Mouse (Mus musculus): ENCODE data around the gene Alg14. TPM values are rescaled to one million over a fixed set of nuclear protein-coding genes. Genes with fewer than 3 reads are reported as not detected.
A peak's percentile ranks its signal among the peaks of the same experiment; 100 is the strongest.

The Alg14 gene
- polyA plus RNA-seq, 1 experiment from 2014 or later = 28.5 TPM

DNA sequence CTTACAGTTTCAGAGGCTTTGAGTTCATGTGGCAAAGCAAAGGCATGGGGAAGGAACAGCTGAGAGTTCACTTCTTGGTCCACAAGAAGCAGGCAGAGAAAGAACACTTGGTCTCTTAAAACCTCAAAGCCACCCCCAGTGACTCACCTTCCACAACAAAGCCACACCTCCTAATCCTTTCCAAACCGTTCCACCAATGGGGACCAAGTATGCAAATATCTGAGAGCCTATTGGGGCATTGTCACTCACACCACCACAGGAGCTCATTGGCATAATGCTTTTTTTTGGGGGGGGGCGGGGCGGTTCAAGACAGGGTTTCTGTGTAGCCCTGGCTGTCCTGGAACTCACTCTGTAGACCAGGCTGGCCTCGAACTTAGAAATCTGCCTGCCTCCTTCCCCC is 77.0 kb downstream of the Alg14 start:
- no peak overlapping the region for H3K9ac ChIP-seq (replicated peaks)
- ATAC-seq (ENCODE audit: insufficient number of reproducible peaks, insufficient read depth, low FRiP score, low TSS enrichment, low read depth) = no peak
- H3K27ac ChIP-seq = no peak overlapping the region
- H3K4me2 ChIP-seq = no peak overlapping the region
- H3K36me3 ChIP-seq = no peaks in the 10 kb centered on the region
- H3K4me1 ChIP-seq (replicated peaks) = peaks cover 21% of the 10 kb centered on the region; the same call in 1 of the 2 replicates
- H3K27me3 ChIP-seq = no peaks in the 10 kb centered on the region
- H3K9me3 ChIP-seq = peaks cover 6% of the 10 kb centered on the region; the same call in 1 of the 2 replicates
- H3K4me3 ChIP-seq (replicated peaks) = no peak overlapping the region
- 93% methylated on average over 4 of the region's 4 CpGs for WGBS

DNA sequence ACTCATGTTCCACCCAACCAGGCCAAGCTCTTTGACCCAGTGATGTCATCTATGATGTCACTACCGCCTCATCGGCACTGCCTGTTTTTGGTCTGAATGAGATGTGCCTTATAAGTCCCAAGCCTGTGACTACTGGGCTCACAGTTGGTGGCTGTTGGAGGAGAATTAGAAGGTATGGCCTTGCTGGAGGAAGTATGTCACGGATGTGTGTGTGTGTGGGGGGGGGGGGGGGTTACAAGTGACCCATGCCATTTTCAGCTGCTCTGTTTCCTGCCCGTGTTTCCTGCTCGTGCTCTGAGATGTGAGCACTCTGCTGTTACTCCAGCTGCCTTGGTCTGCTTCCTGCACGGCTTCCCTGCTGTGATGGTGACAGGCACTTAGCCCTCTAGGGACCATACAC is 77.9 kb downstream of the Alg14 start:
- WGBS = 79% methylated on average over 6 of the region's 6 CpGs
- no peak overlapping the region for H3K9ac ChIP-seq (replicated peaks)

DNA sequence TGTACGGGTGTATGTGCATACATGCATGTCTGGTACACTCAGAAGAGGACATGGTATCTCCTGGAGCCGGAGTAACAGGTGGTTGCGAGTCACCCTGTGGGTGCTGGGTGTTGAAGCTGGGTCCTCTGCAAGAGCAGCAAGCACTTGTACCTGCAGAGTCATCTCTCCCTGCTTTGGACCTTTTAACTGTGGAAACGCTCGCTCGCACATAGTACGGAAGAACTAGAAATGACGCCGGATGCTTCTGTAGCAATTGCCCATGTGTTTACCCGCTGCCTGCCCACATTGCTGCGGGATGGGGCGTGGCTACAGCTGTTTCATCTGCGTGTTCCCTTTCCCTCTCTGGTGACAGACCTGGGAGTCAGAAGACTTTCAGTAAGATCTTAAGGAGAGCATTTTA is 78.7 kb downstream of the Alg14 start:
- Histone ChIP-seq H3K9ac (replicated peaks) (no peak overlapping the region), H3K4me1 (replicated peaks) (peaks cover 17% of the 10 kb centered on the region; the same call in 1 of the 2 replicates), H3K4me3 (replicated peaks) (no peak overlapping the region), H3K4me2 (no peak overlapping the region), H3K36me3 (no peaks in the 10 kb centered on the region), H3K27me3 (no peaks in the 10 kb centered on the region), H3K27ac (no peak overlapping the region), H3K9me3 (peaks cover 6% of the 10 kb centered on the region; the same call in 1 of the 2 replicates)
- 85% methylated on average over 13 of the region's 13 CpGs for WGBS
- ATAC-seq (ENCODE audit: insufficient number of reproducible peaks, insufficient read depth, low FRiP score, low TSS enrichment, low read depth) = no peak

More for the DNA sequence above, 77.9 kb downstream of the Alg14 start:
- Histone ChIP-seq H3K4me3 (replicated peaks) (no peak overlapping the region), H3K36me3 (no peaks in the 10 kb centered on the region), H3K27ac (no peak overlapping the region), H3K4me1 (replicated peaks) (peaks cover 22% of the 10 kb centered on the region; the same call in 1 of the 2 replicates), H3K9me3 (peaks cover 6% of the 10 kb centered on the region; the same call in 1 of the 2 replicates), H3K27me3 (no peaks in the 10 kb centered on the region), H3K4me2 (no peak overlapping the region)
- ATAC-seq (ENCODE audit: insufficient number of reproducible peaks, insufficient read depth, low FRiP score, low TSS enrichment, low read depth) = no peak

DNA sequence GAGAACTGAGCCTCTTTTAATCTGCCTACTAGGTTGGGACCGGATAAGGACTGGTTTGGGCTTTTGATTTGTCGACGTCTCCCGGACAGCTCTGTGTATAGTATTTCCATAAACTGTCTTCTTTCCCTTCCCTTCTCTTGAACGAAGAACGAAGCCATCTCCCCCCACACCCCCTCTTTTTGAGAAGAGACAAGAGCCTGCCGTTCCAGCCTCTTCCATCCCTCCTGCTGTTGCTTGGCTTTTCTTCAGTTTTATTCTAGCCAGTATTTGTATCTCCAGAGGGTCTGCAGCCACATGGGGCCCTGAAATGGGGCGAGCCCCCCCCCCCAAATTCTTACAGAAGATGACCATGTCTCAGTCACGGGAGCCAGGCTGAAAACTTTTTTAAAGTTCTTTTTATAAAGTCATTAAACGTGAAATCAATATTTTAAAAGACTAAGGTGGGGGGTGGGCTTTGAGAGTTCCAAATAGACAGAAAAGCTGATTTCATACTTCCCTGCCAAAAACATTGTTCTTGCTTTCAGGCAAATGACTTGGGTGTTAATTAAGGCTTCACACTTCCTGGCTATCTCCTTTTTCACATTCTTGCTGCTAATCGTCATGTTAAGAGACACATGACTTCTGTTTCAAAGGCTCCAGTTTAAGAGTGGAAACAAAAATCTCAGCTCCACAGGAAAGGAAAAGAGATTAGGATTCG is 79.4 kb downstream of the Alg14 start:
- no peak for ATAC-seq (ENCODE audit: insufficient number of reproducible peaks, insufficient read depth, low FRiP score, low TSS enrichment, low read depth)
- peaks cover 23% of the 10 kb centered on the region for H3K4me1 ChIP-seq (replicated peaks)
- no peak overlapping the region for H3K27ac ChIP-seq
- H3K36me3 ChIP-seq = no peaks in the 10 kb centered on the region
- no peak overlapping the region for H3K9ac ChIP-seq (replicated peaks)
- H3K4me2 ChIP-seq = no peak overlapping the region
- WGBS = 76% methylated on average over 12 of the region's 12 CpGs
- H3K4me3 ChIP-seq (replicated peaks) = no peak overlapping the region
- no peaks in the 10 kb centered on the region for H3K27me3 ChIP-seq
- peaks cover 6% of the 10 kb centered on the region; the same call in 1 of the 2 replicates for H3K9me3 ChIP-seq

DNA sequence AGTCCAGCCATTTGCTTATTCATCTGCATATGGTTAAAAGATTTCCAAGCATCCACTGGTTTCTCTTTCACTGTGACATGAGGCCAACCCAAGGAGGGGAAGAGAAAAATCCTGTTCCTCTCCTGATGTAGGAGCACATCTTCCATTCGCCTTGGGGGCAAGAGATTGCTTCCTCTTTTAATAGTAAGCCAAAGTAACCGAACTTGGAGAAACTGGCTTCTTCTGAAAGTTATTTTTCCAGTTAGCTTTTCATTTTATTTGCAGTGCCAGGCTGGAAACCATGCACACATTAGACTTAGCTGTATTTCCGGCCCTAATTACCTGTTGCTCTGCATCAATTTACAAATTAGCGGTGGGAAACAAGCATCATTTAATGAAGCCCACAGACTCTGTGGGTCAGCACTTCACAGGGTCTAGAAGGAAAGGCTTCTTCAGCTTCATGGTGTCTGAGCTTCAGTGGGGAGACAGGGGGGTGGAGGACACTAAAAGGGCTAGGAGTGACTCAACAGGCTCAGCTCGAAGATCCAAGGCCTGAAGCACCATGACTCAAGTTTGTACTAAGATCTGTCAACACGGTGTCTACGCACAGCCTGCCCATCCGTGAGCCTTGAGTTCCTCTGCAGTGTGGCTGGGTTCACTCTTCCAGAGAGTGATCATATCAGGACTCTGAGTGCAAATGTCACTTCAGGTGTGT is 80.1 kb downstream of the Alg14 start:
- H3K9me3 ChIP-seq = peaks cover 6% of the 10 kb centered on the region; the same call in 1 of the 2 replicates
- no peak overlapping the region for H3K4me3 ChIP-seq (replicated peaks)
- peaks cover 23% of the 10 kb centered on the region for H3K4me1 ChIP-seq (replicated peaks)
- no peak overlapping the region for H3K4me2 ChIP-seq
- ATAC-seq (ENCODE audit: insufficient number of reproducible peaks, insufficient read depth, low FRiP score, low TSS enrichment, low read depth) = no peak
- H3K27ac ChIP-seq = no peak overlapping the region
- H3K9ac ChIP-seq (replicated peaks) = no peak overlapping the region
- 78% methylated on average over 8 of the region's 8 CpGs for WGBS
- no peaks in the 10 kb centered on the region for H3K27me3 ChIP-seq
- H3K36me3 ChIP-seq = no peaks in the 10 kb centered on the region

DNA sequence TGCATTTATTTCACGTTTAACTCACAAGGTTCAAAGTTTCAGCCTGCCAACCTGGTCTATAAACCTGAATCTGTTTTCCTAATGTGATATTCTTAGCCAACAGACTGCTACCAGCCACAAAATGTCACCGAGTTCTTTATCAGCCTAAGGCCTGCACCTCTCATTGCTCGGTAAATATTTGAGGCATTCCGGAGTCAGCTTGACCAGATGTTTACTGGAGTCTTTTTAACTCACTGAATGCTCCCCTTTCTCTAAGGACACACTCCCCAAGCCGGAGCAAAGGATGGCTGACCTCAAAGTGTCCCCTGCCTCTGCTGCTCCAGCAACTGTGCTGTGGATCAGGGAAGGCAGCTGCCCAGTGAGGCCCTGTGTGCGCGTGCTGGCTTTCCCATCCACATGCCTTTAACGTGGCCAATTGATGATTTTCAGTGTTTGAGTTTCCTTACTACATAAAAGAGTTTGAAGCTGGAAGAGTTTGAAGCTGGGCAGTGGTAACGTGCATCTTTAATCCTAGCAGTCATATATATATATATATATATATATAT is 82.4 kb downstream of the Alg14 start:
- H3K4me1 ChIP-seq (replicated peaks) = peaks cover 23% of the 10 kb centered on the region
- 45% methylated on average over 9 of the region's 9 CpGs for WGBS
- no peaks in the 10 kb centered on the region for H3K36me3 ChIP-seq
- H3K27me3 ChIP-seq = no peaks in the 10 kb centered on the region
- 0 out of 2 replicates have a peak overlapping the region, but pooled peaks have one; percentile 64 for H3K27ac ChIP-seq
- no peak for ATAC-seq (ENCODE audit: insufficient number of reproducible peaks, insufficient read depth, low FRiP score, low TSS enrichment, low read depth)
- H3K9me3 ChIP-seq = peaks cover 6% of the 10 kb centered on the region; the same call in 1 of the 2 replicates
- no peak overlapping the region for H3K4me3 ChIP-seq (replicated peaks)
- no peak overlapping the region for H3K9ac ChIP-seq (replicated peaks)
- no peak overlapping the region for H3K4me2 ChIP-seq

DNA sequence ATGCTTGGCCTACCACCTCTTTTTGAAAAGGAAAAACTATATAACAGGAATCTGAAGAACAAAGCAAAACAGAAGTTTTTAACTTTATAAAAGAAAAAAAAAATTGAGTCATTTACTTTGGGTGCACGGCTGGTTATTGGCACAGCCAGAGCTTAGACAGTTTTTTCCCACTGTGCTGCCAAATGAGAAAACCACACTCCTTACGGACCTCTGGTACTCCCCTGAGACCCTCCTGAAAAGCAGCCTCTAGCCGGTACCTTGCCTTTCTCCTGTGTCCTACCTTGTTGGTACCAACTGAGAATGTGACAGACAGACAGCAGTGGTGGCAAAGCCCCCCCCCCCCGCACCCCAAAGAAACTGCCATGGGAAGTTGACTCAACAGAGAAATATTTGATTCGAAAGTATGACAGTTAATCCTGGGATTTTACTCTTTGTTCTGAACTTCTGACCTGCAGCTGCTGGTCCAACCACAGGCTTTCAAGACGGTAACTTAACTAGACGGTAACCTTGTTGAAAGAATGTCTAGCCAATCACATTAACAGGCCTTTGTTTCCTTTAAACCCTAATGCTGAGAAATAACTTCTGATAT is 84.1 kb downstream of the Alg14 start:
- peaks cover 21% of the 10 kb centered on the region for H3K4me1 ChIP-seq (replicated peaks)
- no peak for ATAC-seq (ENCODE audit: insufficient number of reproducible peaks, insufficient read depth, low FRiP score, low TSS enrichment, low read depth)
- H3K27me3 ChIP-seq = no peaks in the 10 kb centered on the region
- H3K4me2 ChIP-seq = no peak overlapping the region
- WGBS = 54% methylated on average over 7 of the region's 7 CpGs
- H3K9me3 ChIP-seq = peaks cover 6% of the 10 kb centered on the region; the same call in 1 of the 2 replicates
- H3K36me3 ChIP-seq = no peaks in the 10 kb centered on the region
- no peak overlapping the region for H3K9ac ChIP-seq (replicated peaks)
- H3K27ac ChIP-seq = no peak overlapping the region
- no peak overlapping the region for H3K4me3 ChIP-seq (replicated peaks)

DNA sequence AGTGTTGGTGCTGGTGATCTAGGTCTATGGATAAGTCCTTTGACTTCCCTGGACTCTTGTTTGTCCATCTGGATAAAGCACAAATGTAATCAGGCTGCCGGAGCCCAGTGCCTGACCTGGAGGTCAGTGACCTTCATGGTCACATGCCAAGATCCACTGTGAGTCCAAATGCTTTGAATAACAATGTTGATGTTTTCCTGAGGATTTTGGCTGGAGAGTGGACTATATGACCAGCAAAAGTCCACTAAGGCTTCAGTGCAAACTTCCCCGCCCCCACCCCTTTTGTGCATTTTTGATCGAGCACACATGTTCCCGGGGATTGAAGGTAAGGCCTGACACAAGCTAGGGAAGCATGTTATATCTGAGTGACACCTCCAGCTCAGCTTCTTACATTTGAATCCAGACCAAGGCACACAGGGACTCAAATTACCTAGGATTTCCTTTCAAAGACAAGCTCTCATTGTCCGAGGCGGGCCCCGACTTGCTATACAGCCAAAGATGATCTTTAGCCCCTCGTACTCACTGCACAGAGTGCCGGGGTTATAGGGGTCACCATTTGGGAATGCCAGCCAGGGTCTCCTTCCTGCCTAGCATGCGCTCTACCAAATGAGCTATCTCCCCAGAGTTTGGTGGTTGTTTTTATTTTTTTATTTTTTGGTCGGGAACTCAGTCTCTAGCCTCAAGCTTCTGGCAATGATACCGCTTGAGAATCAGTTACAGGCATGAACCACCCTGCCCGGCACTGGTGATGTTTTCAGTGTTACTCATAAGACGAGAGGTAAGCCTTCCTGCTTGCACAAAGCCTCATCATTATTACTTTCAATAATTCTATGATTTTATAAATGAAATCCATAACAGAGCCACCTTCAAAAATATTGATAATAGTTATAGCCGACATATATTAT is 87.4 kb downstream of the Alg14 start:
- 62% methylated on average over 15 of the region's 15 CpGs for WGBS
- no peak overlapping the region for H3K27ac ChIP-seq
- no peaks in the 10 kb centered on the region for H3K9me3 ChIP-seq
- ATAC-seq (ENCODE audit: insufficient number of reproducible peaks, insufficient read depth, low FRiP score, low TSS enrichment, low read depth) = no peak
- H3K4me3 ChIP-seq (replicated peaks) = no peak overlapping the region
- peaks cover 8% of the 10 kb centered on the region for H3K4me1 ChIP-seq (replicated peaks)
- H3K9ac ChIP-seq (replicated peaks) = no peak overlapping the region
- H3K4me2 ChIP-seq = no peak overlapping the region
- no peaks in the 10 kb centered on the region for H3K36me3 ChIP-seq
- H3K27me3 ChIP-seq = no peaks in the 10 kb centered on the region

DNA sequence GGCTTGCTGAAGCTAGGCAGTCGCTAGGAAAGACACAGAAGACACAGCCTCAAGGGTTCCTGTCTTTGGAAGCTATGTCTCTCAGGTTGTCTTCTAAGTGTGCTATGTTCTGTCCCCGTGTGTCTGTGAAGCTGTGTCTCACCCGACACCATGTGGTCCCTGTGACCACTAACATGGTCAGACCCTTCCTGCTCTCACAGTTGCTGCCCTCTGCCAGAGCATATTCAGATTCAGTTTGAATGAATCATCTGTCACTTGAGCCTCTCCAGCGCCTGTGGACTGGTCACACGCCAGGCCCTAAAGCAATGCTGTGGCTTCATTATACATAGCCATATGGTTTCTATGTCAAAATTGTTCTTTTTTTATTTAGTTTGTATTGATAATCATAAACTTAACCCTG is 88.1 kb downstream of the Alg14 start:
- 87% methylated on average over 5 of the region's 5 CpGs for WGBS
- Histone ChIP-seq H3K9ac (replicated peaks) (no peak overlapping the region), H3K9me3 (no peaks in the 10 kb centered on the region), H3K36me3 (no peaks in the 10 kb centered on the region), H3K27ac (no peak overlapping the region), H3K4me3 (replicated peaks) (no peak overlapping the region), H3K4me1 (replicated peaks) (peaks cover 7% of the 10 kb centered on the region; the same call in 1 of the 2 replicates), H3K27me3 (no peaks in the 10 kb centered on the region), H3K4me2 (no peak overlapping the region)
- no peak for ATAC-seq (ENCODE audit: insufficient number of reproducible peaks, insufficient read depth, low FRiP score, low TSS enrichment, low read depth)

DNA sequence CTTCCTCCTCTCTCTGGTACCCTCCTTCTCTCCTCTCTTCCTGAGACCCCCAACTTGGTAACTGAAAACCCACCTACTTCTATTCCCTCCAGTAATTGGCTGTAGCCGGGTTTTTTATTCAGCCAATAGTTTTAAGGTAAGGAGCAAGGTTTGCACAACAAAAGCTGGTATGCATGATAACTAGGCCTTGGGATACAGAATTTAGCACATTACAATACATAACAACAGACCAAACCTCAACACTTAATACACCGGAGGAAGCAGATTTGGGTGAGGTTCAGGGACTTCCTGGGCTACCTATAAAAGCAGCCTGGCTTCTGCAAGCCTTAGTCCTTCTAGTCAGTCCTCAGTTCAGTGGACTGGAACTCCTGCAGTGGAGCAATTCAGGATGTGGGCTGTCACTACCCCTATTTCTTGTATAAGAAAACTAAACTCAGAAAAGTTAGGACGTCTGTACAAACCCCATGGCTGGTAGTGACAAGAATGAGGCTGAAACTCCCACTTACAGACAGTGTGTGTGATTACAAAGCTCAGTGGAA is 96.0 kb downstream of the Alg14 start:
- Histone ChIP-seq H3K4me3 (replicated peaks) (no peak overlapping the region), H3K27me3 (no peaks in the 10 kb centered on the region), H3K9ac (replicated peaks) (no peak overlapping the region), H3K36me3 (no peaks in the 10 kb centered on the region), H3K4me2 (no peak overlapping the region), H3K4me1 (replicated peaks) (peaks cover 33% of the 10 kb centered on the region), H3K27ac (no peak overlapping the region), H3K9me3 (no peaks in the 10 kb centered on the region)
- 67% methylated on average over 3 of the region's 3 CpGs for WGBS
- no peak for ATAC-seq (ENCODE audit: insufficient number of reproducible peaks, insufficient read depth, low FRiP score, low TSS enrichment, low read depth)
